Mouse (Mus musculus) forebrain, embryonic 15.5 days (tissue): ENCODE data around the gene C9. TPM values are rescaled to one million over a fixed set of nuclear protein-coding genes. Genes with fewer than 3 reads are reported as not detected.
A peak's percentile ranks its signal among the peaks of the same experiment; 100 is the strongest.

Experiments used
- ATAC-seq: fragments of 200-750 bp; cut with Nextera tagmentation; replicated peaks from 2 replicates; pipeline ENCODE4 v1.8.0; 2017; ENCODE audit warnings: mild to moderate bottlenecking, moderate TSS enrichment, moderate library complexity
- H3K27ac ChIP-seq: fragments of 300-500 bp; sonication (generic); replicated peaks from 2 replicates; pipeline ENCODE4 v1.5.1; 2015; ENCODE audit warnings: mild to moderate bottlenecking, inconsistent platforms
- H3K27me3 ChIP-seq: fragments of 300-500 bp; sonication (generic); 2 replicates; pipeline ENCODE4 v1.6.1; 2015; ENCODE audit warnings: inconsistent platforms
- H3K36me3 ChIP-seq: fragments of 300-500 bp; sonication (generic); 2 replicates; pipeline ENCODE4 v1.6.1; 2015; ENCODE audit warnings: mild to moderate bottlenecking, inconsistent platforms
- H3K4me1 ChIP-seq: fragments of 300-500 bp; sonication (generic); 2 replicates; pipeline ENCODE4 v1.6.1; 2015; ENCODE audit warnings: inconsistent platforms
- H3K4me2 ChIP-seq: fragments of 300-500 bp; sonication (generic); replicated peaks from 2 replicates; pipeline ENCODE4 v1.6.1; 2015; ENCODE audit warnings: mild to moderate bottlenecking, inconsistent platforms
- H3K4me3 ChIP-seq: fragments of 300-500 bp; sonication (generic); 2 replicates; pipeline ENCODE4 v1.5.1; 2015; ENCODE audit warnings: mild to moderate bottlenecking, inconsistent platforms
- H3K9ac ChIP-seq: fragments of 300-500 bp; sonication (generic); replicated peaks from 2 replicates; pipeline ENCODE4 v1.6.1; 2015; ENCODE audit warnings: mild to moderate bottlenecking, inconsistent platforms
- H3K9me3 ChIP-seq: fragments of 300-500 bp; sonication (generic); 2 replicates; pipeline ENCODE4 v1.6.1; 2016; ENCODE audit warnings: inconsistent platforms
- whole genome bisulfite sequencing: fragments of 180-500 bp; shearing (Covaris S2); methylation state at CpG from one replicate; pipeline ENCODE4 v1.1.7; 2015; ENCODE audit warnings: mixed read lengths; 5-methylcytosine and 5-hydroxymethylcytosine counted together
- polyA plus RNA-seq: library from polyadenylated mRNA; unstranded; fragments of >200 nt; fragmentation: Nextera tagmentation; extraction: Ambion mirVana; gene quantifications from 2 replicates; pipeline ENCODE4 v1.2.1, GENCODE M21; 2015

Gene C9
- polyA plus RNA-seq, 1 experiment from 2014 or later: not detected

GRCm38 (mm10) chr15:6435281-6435680 is 9.8 kb upstream of the C9 start:
- Histone ChIP-seq H3K9me3 (no peaks in the 10 kb centered on the region), H3K4me3 (no peak overlapping the region), H3K27ac (no peak overlapping the region), H3K27me3 (no peaks in the 10 kb centered on the region), H3K36me3 (no peaks in the 10 kb centered on the region), H3K9ac (no peak overlapping the region), H3K4me2 (no peak overlapping the region), H3K4me1 (peaks cover 12% of the 10 kb centered on the region; the same call in 1 of the 2 replicates)
- WGBS: 91% methylated on average over 7 of the region's 7 CpGs
- ATAC-seq: no peak

GRCm38 (mm10) chr15:6435773-6436172 is 9.4 kb upstream of the C9 start:
- no peak overlapping the region for H3K4me3 ChIP-seq
- ATAC-seq: no peak
- H3K9me3 ChIP-seq: no peaks in the 10 kb centered on the region
- H3K4me2 ChIP-seq: no peak overlapping the region
- peaks cover 12% of the 10 kb centered on the region; the same call in 1 of the 2 replicates for H3K4me1 ChIP-seq
- WGBS: 69% methylated on average over 2 of the region's 2 CpGs
- H3K9ac ChIP-seq: no peak overlapping the region
- H3K27me3 ChIP-seq: no peaks in the 10 kb centered on the region
- no peak overlapping the region for H3K27ac ChIP-seq
- no peaks in the 10 kb centered on the region for H3K36me3 ChIP-seq

- Histone ChIP-seq H3K27ac (no peak overlapping the region), H3K4me1 (0 out of 2 replicates have a peak, but pooled peaks cover 5% of the 10 kb centered on the region), H3K4me2 (no peak overlapping the region), H3K4me3 (no peak overlapping the region), H3K9ac (no peak overlapping the region), H3K9me3 (no peaks in the 10 kb centered on the region), H3K27me3 (no peaks in the 10 kb centered on the region), H3K36me3 (no peaks in the 10 kb centered on the region)
- 97% methylated on average over 3 of the region's 3 CpGs for WGBS
- ATAC-seq: no peak
These were observed 6.4 kb upstream of the C9 start for GRCm38 (mm10) chr15:6438685-6439084.

GRCm38 (mm10) chr15:6444452-6444851 is 675 bp upstream of the C9 start:
- Histone ChIP-seq H3K27ac (no peak overlapping the region), H3K4me3 (no peak overlapping the region), H3K27me3 (no peaks in the 10 kb centered on the region), H3K4me1 (0 out of 2 replicates have a peak, but pooled peaks cover 4% of the 10 kb centered on the region), H3K9me3 (no peaks in the 10 kb centered on the region), H3K4me2 (no peak overlapping the region), H3K36me3 (no peaks in the 10 kb centered on the region), H3K9ac (no peak overlapping the region)
- no peak for ATAC-seq
- WGBS: 91% methylated on average over 2 of the region's 2 CpGs

GRCm38 (mm10) chr15:6446181-6446580 is 1.1 kb downstream of the C9 start:
- ATAC-seq: no peak
- Histone ChIP-seq H3K9me3 (no peaks in the 10 kb centered on the region), H3K4me2 (no peak overlapping the region), H3K27ac (no peak overlapping the region), H3K4me1 (0 out of 2 replicates have a peak, but pooled peaks cover 4% of the 10 kb centered on the region), H3K36me3 (no peaks in the 10 kb centered on the region), H3K4me3 (no peak overlapping the region), H3K27me3 (no peaks in the 10 kb centered on the region), H3K9ac (no peak overlapping the region)
- WGBS: 63% methylated on average over 1 of the region's 1 CpGs

DNA sequence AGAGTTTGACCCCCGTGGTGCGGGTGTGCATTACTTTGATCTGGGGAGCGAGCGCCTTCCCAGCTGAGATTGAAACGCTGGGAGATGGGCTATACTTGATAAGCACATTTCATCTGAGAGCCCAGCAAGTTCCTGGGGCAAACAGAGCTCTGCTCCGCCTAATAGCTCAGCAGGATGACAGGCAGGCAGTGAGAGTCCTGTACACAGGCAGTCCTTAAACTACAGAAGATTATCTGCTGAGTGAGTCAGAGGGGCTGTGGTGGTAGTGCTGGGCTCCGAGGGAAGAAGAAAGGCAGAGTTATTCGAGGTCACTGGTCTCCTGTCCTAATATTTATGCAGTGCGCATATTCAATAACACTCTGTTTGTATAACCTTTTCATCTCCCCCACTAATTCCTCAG is 3.8 kb downstream of the C9 start:
- peak; percentile 53; the same call in 1 of the 2 replicates for ATAC-seq
- no peaks in the 10 kb centered on the region for H3K27me3 ChIP-seq
- 32% methylated on average over 9 of the region's 9 CpGs for WGBS
- H3K9me3 ChIP-seq: no peaks in the 10 kb centered on the region
- H3K4me3 ChIP-seq: no peak overlapping the region
- no peak overlapping the region for H3K4me2 ChIP-seq
- no peak overlapping the region for H3K9ac ChIP-seq
- 0 out of 2 replicates have a peak, but pooled peaks cover 4% of the 10 kb centered on the region for H3K4me1 ChIP-seq
- H3K27ac ChIP-seq: no peak overlapping the region
- H3K36me3 ChIP-seq: no peaks in the 10 kb centered on the region

GRCm38 (mm10) chr15:6454461-6454860 is 9.3 kb downstream of the C9 start:
- H3K9me3 ChIP-seq: no peaks in the 10 kb centered on the region
- 82% methylated on average over 2 of the region's 2 CpGs for WGBS
- no peaks in the 10 kb centered on the region for H3K36me3 ChIP-seq
- H3K4me1 ChIP-seq: no peaks in the 10 kb centered on the region
- H3K27me3 ChIP-seq: no peaks in the 10 kb centered on the region
- H3K9ac ChIP-seq: no peak overlapping the region
- no peak overlapping the region for H3K27ac ChIP-seq
- no peak overlapping the region for H3K4me3 ChIP-seq
- no peak for ATAC-seq
- no peak overlapping the region for H3K4me2 ChIP-seq

DNA sequence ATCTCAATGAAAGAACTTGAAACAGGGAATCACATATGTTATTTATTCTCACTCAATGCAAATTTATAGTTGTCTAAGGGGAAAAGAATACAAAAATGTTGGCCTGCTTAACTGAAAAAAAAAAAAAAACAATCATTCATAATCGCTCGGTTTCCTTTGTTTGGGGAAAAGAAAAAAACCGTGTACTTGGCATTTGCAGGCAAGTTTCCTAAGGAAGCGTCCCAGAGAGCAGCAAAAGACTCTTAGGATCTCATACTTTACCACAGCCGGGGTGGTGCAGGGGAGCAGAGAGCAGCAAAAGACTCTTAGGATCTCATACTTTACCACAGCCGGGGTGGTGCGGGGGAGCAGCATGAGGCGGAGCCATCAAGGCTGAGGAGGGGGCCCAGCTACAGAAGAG is 16.3 kb downstream of the C9 start:
- no peak overlapping the region for H3K4me2 ChIP-seq
- no peak overlapping the region for H3K27ac ChIP-seq
- no peaks in the 10 kb centered on the region for H3K27me3 ChIP-seq
- H3K4me1 ChIP-seq: no peaks in the 10 kb centered on the region
- no peak for ATAC-seq
- WGBS: 76% methylated on average over 8 of the region's 8 CpGs
- no peak overlapping the region for H3K4me3 ChIP-seq
- H3K36me3 ChIP-seq: no peaks in the 10 kb centered on the region
- no peak overlapping the region for H3K9ac ChIP-seq
- H3K9me3 ChIP-seq: no peaks in the 10 kb centered on the region

- no peaks in the 10 kb centered on the region for H3K27me3 ChIP-seq
- no peak for ATAC-seq
- 81% methylated on average over 3 of the region's 3 CpGs for WGBS
- no peak overlapping the region for H3K27ac ChIP-seq
- no peak overlapping the region for H3K4me2 ChIP-seq
- H3K4me3 ChIP-seq: no peak overlapping the region
- H3K4me1 ChIP-seq: no peaks in the 10 kb centered on the region
- no peaks in the 10 kb centered on the region for H3K9me3 ChIP-seq
- no peaks in the 10 kb centered on the region for H3K36me3 ChIP-seq
- H3K9ac ChIP-seq: no peak overlapping the region
These were observed 18.3 kb downstream of the C9 start for GRCm38 (mm10) chr15:6463361-6463923.

DNA sequence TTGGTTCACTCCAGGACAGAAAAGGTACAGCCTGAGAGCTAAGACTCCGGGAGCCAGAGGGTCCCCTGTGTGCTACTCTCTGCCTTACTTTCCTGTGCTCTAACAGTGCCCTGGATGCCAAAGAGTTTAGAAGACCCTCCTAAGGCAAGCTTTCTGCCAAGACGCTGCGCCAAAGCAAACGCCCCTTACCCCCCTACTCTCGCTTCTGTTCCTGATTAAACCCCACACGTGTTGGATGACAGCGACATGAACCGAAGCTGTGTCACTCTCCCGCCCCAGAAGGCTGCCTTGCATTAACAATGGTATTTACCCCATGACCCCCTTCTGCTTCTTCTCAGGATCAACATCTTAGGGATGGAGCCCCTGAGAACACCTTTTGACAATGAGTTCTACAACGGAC is 21.9 kb downstream of the C9 start:
- Histone ChIP-seq H3K4me2 (no peak overlapping the region), H3K4me1 (no peaks in the 10 kb centered on the region), H3K9me3 (no peaks in the 10 kb centered on the region), H3K27me3 (no peaks in the 10 kb centered on the region), H3K4me3 (no peak overlapping the region), H3K9ac (no peak overlapping the region), H3K36me3 (no peaks in the 10 kb centered on the region), H3K27ac (no peak overlapping the region)
- ATAC-seq: no peak
- WGBS: 82% methylated on average over 10 of the region's 10 CpGs

- no peak for ATAC-seq
- Histone ChIP-seq H3K36me3 (no peaks in the 10 kb centered on the region), H3K4me1 (no peaks in the 10 kb centered on the region), H3K9me3 (no peaks in the 10 kb centered on the region), H3K27ac (no peak overlapping the region), H3K4me2 (no peak overlapping the region), H3K4me3 (no peak overlapping the region), H3K9ac (no peak overlapping the region), H3K27me3 (no peaks in the 10 kb centered on the region)
- WGBS: 95% methylated on average over 1 of the region's 1 CpGs
These were observed 23.7 kb downstream of the C9 start for GRCm38 (mm10) chr15:6468845-6469244.

DNA sequence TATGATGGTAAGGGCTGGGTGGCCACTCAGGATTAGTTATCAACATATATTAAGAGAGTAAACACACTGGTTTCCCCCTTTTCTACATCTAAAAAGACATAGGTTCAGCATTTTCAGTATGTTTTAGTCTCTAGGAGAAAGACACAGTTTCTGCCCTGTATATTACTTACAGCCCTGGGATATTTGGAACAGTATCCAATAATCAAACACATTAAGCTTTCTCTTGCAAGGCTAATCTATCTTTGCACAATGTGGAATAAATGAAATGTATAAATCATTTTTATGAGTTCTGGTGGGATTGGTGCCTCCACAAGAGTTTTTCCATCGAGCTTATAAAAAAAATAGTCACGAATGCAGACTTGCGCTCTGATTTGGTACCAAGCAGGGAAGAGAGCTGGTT is 24.3 kb downstream of the C9 start:
- H3K27me3 ChIP-seq: no peaks in the 10 kb centered on the region
- H3K9ac ChIP-seq: no peak overlapping the region
- no peak overlapping the region for H3K4me3 ChIP-seq
- no peaks in the 10 kb centered on the region for H3K9me3 ChIP-seq
- no peak overlapping the region for H3K27ac ChIP-seq
- no peak overlapping the region for H3K4me2 ChIP-seq
- WGBS: 97% methylated on average over 3 of the region's 3 CpGs
- no peaks in the 10 kb centered on the region for H3K36me3 ChIP-seq
- no peak for ATAC-seq
- no peaks in the 10 kb centered on the region for H3K4me1 ChIP-seq

GRCm38 (mm10) chr15:6483561-6483960 is 38.4 kb downstream of the C9 start:
- Histone ChIP-seq H3K27ac (no peak overlapping the region), H3K4me2 (no peak overlapping the region), H3K4me3 (no peak overlapping the region), H3K9ac (no peak overlapping the region), H3K9me3 (no peaks in the 10 kb centered on the region), H3K36me3 (no peaks in the 10 kb centered on the region), H3K27me3 (no peaks in the 10 kb centered on the region), H3K4me1 (no peaks in the 10 kb centered on the region)
- WGBS: 81% methylated on average over 3 of the region's 3 CpGs
- no peak for ATAC-seq
